Mouse (Mus musculus) adrenal gland, adult 8-10 months (tissue): Measurements from ENCODE around the gene Samd8. TPM values are rescaled to one million over a fixed set of nuclear protein-coding genes. Genes with fewer than 3 reads are reported as not detected.

Source experiments
- DNase-seq: peaks from one replicate; pipeline ENCODE4 v3.0.0; 2022
- total RNA-seq, 4 experiments: library from RNA; stranded (reverse); gene quantifications; 2 replicates each; pipeline ENCODE4 v1.2.4; 2022

The Samd8 gene
- total RNA-seq = 10 to 100 TPM; 51.8 to 77.2 (median 64.6) TPM

GRCm38 (mm10) chr14:21750008-21750880, at the start of gene Samd8:
Gene Samd8 (plus strand): TSS chr14:21750531.
- peak; percentile 80 for DNase-seq

- no peak for DNase-seq
Observed at GRCm38 (mm10) chr14:21702691-21703090, 47.6 kb upstream of the Samd8 start.

GRCm38 (mm10) chr14:21703255-21703654, 47.1 kb upstream of the Samd8 start:
- no peak for DNase-seq

DNA sequence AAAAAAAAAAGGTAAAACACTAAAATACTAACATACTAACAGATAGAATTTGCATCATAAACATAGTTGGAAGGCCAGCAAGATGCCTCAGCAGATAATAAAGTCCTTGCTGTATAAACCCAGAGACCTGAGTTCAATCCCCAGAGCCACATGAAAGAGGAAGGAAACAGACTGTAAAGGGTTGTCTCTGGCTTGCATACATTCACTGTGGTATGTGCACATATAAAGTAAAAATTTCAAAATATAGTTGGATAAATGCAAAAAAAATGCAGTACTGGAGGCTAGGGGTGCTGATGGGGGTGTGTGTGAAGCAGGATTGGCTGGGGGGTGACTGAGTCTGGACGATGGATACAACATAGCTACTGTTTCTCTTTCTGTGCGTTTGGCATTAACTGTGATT, 44.9 kb upstream of the Samd8 start:
- no peak for DNase-seq

DNA sequence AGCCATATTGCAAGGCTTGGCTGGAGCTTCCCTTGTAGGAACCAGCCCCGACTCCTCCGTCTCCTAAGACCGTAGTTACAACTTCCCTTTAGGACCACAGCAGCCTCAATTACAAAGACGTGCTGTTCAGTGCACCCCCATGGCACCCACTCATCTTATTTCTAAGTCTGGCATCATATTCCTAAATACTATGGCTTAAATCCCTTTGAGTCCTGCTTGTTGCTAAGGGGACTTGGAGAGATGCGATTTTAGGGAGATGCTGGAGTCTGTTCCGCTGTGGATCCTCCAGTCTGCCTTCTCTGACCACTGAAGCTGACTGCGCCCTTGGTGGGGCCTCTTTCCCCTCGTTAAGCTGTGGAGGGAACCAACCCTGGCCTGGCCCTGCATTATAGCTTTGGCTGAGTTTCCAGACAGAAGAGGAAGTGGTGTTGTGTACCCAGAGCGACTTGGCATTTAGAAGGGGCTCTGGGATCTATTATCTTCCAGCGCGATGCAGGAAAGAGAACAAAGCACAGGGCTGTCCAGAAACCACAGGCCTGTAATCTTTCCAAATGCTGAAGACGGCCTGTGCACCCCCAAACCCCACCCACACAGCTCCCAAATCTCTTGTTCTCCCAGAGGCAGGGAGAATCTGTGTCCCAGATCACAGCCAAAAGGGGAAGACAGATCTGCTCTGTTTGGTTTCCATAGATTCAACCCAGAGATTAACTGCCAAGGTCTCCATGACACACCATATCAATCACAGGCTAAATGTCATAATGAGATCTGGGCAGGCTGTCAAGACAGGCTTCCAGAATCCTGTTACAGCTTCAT, 43.4 kb upstream of the Samd8 start:
- DNase-seq = peak; percentile 51

- DNase-seq = peak; percentile 65
Observed at GRCm38 (mm10) chr14:21709545-21709944, 40.8 kb upstream of the Samd8 start.

GRCm38 (mm10) chr14:21711231-21711630, 39.1 kb upstream of the Samd8 start:
- no peak for DNase-seq

- no peak for DNase-seq
Observed at GRCm38 (mm10) chr14:21714486-21714885, 35.8 kb upstream of the Samd8 start, which contains the start of gene Dupd1. Gene Dupd1 (minus strand): TSS chr14:21714576.

DNA sequence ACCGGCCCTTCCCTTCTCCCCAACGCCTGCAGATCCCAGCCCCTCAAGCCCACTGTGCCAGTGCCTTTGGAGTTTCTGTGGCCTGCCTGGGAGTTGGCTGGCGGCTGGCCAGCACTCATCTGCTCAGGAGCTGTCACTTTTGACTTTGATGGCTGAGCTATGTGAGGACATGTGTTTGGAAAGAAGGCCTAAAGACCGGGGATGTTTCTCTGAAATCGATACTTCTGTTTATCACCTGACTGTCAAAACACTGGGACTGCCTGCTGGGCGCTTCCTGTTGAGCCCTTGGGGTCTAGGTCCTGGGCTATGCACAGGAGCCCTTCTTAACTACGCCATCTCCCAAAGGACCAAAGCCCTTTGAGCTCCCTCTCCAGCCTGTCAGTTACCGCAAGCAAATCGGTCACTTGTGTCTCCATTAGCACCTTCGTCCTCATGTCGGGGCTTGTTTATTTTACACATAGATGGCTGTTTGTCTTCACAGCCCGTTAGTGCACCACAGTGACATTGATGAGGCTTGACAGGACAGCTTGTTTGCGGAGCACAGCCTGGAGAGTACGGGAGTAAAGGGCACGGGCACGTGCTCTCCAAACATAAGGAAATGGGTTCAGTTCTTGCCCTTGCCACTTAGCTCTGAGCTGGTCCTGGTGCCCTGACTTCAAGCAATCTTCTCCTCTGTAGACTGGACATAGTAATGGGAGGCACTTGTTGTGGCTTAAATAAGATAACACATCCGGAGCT, 30.5 kb upstream of the Samd8 start:
- no peak for DNase-seq

DNA sequence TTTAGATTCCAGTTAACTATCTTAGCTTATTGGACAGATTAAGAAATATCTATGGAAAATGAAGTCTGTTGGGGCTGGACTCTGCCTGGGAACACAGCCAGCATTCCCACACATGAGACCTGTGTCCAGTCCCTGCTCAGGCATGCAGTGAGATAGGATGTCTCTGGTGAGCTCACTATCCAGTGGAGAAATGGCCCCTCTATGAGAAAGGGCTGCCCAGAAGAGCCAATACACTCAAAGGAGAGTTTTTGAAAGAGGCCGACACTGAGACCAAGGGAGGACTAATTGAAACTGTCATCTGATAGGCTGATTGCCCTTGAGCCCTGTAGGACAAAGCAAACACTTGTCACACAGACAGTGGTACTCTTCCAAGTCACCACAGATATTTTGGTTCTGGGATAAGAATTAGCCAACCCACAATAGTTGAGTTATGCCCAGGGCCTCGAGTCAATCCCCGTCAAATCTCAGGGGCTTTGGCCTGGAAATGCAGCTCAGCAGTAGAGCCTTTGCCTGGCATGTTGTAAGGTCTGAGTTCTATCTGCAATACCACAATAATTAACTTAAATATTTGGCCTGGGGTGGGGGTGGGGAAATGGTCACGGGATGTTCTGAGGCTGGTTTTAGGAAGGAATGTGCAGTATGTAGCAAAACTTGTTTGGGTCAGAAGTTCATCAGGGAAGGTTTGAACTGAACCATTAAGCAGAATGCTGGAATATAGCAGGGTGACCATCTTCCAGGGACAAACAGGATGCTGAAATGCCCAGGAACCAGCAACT, 29.7 kb upstream of the Samd8 start:
- no peak for DNase-seq

DNA sequence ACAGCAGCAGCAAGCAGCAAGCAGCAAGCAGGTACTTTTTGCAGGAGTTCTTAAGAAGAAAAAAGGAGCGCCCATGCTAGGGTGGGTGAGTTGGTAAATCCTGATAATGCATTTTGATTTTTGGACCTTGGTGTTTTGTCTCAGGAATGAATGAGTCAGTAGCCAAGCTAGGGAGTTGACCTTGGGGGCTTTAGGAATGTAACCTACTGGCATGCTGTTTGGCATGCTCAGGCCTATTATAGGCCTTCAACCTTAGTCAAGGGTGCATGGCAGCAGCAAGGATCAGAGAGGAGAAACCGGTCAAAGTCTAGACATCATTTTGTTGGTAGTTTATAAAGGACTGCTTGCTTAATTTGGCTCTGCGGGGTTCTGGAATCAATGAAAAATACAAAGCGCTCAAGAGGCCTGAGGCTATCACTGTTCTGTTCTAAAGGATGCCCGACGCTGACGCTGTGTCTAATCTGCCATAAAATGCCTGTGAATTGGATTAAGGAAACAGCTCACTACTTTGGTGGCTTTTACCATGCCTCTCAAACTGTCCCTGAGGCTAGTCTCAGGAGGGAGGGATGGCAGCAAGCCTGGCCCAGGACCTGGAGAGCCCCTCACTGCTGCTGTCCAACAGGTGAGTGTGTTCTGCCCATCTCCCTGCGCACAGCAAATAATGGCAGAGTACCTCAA, 28.2 kb upstream of the Samd8 start:
- peak; percentile 35 for DNase-seq

DNA sequence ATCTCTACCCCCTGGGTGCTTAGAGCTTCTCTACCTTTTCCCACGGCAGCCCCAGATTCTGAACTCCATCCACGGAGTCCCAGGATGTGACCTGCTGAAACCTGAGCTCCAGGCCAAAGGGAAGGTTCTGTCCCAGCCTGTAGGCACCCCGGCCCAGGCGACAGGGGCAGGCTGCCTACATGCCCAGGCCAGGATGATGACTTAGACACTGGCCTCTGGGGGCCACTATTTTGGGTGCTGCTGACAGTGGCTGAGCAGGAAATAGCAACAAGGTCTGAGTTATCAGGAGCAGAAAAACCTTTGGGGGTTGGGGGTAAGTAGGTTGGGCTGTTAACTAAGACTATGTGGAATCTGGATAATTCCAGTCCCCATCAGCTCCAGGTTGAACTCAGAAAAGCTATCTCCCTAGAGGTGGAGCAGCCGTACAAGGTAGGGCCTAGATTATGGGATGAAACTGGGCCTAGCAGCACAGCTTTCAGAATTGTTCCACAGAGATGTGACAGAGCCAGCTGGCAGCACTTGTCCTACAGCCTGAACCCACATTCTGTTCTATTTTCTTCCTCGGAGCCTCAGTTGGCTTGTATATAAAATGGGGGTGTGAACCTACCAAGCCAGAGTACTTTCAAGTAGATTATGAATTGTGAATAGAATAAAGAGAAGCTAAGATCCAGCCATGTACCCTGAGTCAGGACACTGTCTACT, 21.1 kb upstream of the Samd8 start:
- no peak for DNase-seq

DNA sequence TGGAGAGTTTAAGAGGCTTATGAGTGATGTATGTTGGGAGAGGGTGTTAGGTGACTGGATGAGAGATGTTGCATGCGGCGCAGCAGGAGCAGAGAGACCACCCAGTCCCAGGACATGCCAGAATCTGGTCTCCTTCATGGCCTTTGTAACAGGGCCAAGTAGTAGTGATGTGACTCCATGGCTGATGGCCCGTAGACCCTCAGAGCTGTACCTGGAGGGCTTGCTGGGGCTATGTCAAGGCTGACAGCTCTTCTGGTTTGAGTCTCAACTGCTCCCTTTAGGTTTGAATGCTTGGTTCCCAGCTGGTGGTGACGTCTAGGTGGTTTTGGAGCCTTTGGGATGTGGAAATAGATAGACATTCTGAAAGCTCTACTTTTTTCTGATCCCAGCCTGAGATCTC, 20.4 kb upstream of the Samd8 start:
- DNase-seq = no peak

- no peak for DNase-seq
Observed at GRCm38 (mm10) chr14:21733131-21733905, 17.0 kb upstream of the Samd8 start.

DNA sequence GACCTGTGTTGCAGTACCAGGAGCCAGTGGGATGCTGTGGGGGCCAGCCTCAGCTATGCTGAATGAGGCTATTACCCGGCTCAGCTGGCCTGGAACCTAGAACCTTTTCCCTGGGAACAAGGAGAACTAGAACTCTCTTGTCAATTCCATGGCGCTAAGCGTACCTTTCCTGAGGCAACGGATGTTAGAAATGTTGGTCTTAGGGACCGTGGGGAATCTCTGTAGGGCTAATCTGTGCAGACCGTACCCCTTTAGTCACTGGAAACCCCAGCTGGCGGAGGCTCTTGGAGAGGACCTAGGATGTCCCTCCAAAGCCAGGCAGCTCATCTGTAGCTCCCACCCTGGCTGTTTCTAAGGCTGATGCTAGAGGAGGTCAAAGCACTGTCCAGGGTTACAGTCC, 10.0 kb upstream of the Samd8 start:
- DNase-seq = no peak

- DNase-seq = no peak
Observed at GRCm38 (mm10) chr14:21741314-21741713, 9.0 kb upstream of the Samd8 start.

GRCm38 (mm10) chr14:21741786-21742185, 8.5 kb upstream of the Samd8 start:
- peak; percentile 55 for DNase-seq

DNA sequence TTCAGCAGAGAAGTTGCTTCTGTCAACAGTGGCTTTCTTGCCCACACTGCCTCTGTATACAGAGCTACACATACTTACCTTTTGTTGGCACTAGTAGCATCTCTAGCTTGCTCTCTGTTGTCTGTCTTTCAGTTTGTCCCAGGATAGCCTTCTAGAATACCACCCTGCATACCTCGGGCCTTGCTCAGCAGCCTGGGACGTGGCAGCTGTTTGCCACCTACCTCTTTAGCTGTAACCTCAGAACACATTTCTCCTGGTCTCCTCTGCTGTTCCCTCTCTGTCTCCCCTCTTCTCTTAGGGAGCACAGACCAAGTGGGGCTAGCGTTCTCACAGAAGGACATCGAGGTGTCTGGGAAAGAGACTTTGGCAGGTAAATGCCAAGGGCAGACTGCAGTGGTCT, 7.9 kb upstream of the Samd8 start:
- DNase-seq = no peak

GRCm38 (mm10) chr14:21744169-21744568, 6.2 kb upstream of the Samd8 start:
- DNase-seq = no peak

- DNase-seq = no peak
Observed at GRCm38 (mm10) chr14:21745149-21745548, 5.2 kb upstream of the Samd8 start.
